Mouse (Mus musculus): ENCODE measurements around the gene Gm14569. TPM values are rescaled to one million over a fixed set of nuclear protein-coding genes. Genes with fewer than 3 reads are reported as not detected.

The Gm14569 gene
- 0.52 TPM for polyA plus RNA-seq (2014; fragmentation: Illumina TruSeq; extraction: RNeasy Lipid Tissue Mini Kit (QIAGEN cat#74804); ENCODE audit: low read depth, low replicate concordance)

DNA sequence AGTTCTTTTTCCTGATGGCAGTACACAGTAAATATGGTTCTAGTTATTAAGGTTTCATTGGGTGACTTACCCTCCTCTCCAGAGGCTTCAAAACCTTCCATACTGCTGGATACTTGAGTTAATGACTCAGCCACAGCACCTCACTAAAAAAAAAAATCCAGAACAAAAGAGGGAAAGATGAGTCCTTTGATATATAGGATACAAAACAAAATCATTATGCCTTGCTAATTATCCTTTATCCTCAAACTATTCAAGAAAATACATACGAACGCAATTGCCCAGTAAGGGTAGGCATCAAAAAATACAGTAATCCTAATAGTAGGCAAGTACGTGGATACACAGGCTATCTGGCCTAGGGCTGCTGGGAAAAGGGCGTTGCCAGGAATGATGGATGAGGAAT lies at the start of gene Gm14569:
Gene Gm14569, minus strand, starts transcription at position 101 of the 400 bp plus-strand sequence.

DNA sequence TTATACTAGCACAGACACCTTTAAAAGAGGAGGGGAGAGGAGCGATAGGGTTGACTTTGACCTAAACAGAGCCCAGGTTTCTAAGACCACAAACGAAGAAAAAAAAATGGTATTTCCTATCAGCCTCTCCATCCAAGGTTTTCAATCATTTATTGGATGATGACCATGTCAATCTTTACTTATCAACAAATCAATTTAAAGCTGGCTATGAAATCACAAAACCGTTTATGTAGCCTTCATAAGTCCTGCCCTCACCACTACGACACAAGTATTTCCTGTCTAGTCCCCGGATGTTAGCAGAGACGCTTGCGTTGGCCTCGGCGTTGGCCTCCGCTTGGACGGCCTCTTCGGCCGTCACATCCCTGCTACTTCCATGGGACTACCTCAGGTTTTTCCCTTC lies 90.7 kb downstream of the Gm14569 start, which contains the start of gene Gm6268:
Gene Gm6268, plus strand, starts transcription at position 301 of the 400 bp plus-strand sequence.

Other genes starting within 250 kb of the Gm14569 start
- 6.9 TPM for gene Lonrf3, start 163.5 kb downstream of the Gm14569 start, polyA plus RNA-seq (2014; fragmentation: Illumina TruSeq; extraction: RNeasy Lipid Tissue Mini Kit (QIAGEN cat#74804); ENCODE audit: low read depth, low replicate concordance)
- not detected for gene Gm6268, start 90.5 kb downstream of the Gm14569 start, polyA plus RNA-seq (2014; fragmentation: Illumina TruSeq; extraction: RNeasy Lipid Tissue Mini Kit (QIAGEN cat#74804); ENCODE audit: low read depth, low replicate concordance)
- 2,371 TPM for gene Pgrmc1, start 106.4 kb upstream of the Gm14569 start, polyA plus RNA-seq (2014; fragmentation: Illumina TruSeq; extraction: RNeasy Lipid Tissue Mini Kit (QIAGEN cat#74804); ENCODE audit: low read depth, low replicate concordance)
- 33.6 TPM for gene Akap17b, start 153.6 kb upstream of the Gm14569 start, polyA plus RNA-seq (2014; fragmentation: Illumina TruSeq; extraction: RNeasy Lipid Tissue Mini Kit (QIAGEN cat#74804); ENCODE audit: low read depth, low replicate concordance)